Mouse (Mus musculus) hindbrain, embryonic 10.5 days (tissue): ENCODE results near the gene Tbk1. TPM values are rescaled to one million over a fixed set of nuclear protein-coding genes. Genes with fewer than 3 reads are reported as not detected.

ENCODE experiments used
- DNase-seq: peaks from one replicate; pipeline ENCODE4 v3.0.0-alpha.2; 2017; ENCODE audit warnings: low spot score
- H3K27ac ChIP-seq: fragments of 300-500 bp; sonication (generic); 2 replicates; pipeline ENCODE4 v1.5.1; 2016; ENCODE audit warnings: mild to moderate bottlenecking, moderate library complexity
- H3K27me3 ChIP-seq: fragments of 300-500 bp; sonication (generic); 2 replicates; pipeline ENCODE4 v1.6.1; 2016; ENCODE audit warnings: mild to moderate bottlenecking; ENCODE audit not compliant: poor library complexity, insufficient read depth, severe bottlenecking
- H3K36me3 ChIP-seq: fragments of 300-500 bp; sonication (generic); 2 replicates; pipeline ENCODE4 v1.6.1; 2016; ENCODE audit warnings: mild to moderate bottlenecking, moderate library complexity
- H3K4me1 ChIP-seq: fragments of 300-500 bp; sonication (generic); replicated peaks from 2 replicates; pipeline ENCODE4 v1.6.1; 2016; ENCODE audit warnings: mild to moderate bottlenecking
- H3K4me3 ChIP-seq: fragments of 300-500 bp; sonication (generic); 2 replicates; pipeline ENCODE4 v1.5.1; 2016; ENCODE audit warnings: mild to moderate bottlenecking, moderate library complexity
- H3K9me3 ChIP-seq: fragments of 300-500 bp; sonication (generic); 2 replicates; pipeline ENCODE4 v1.6.1; 2016; ENCODE audit warnings: mild to moderate bottlenecking, moderate library complexity
- WGBS: fragments of 180-500 bp; shearing (Covaris S2); methylation state at CpG from one replicate; pipeline ENCODE4 v1.1.7; 2016; 5-methylcytosine and 5-hydroxymethylcytosine counted together
- polyA plus RNA-seq: library from polyadenylated mRNA; unstranded; fragments of >200 nt; fragmentation: Nextera tagmentation; extraction: Ambion mirVana; gene quantifications from 2 replicates; pipeline ENCODE4 v1.2.1, GENCODE M21; 2016

Tbk1 gene
- polyA plus RNA-seq, 1 experiment from 2014 or later: 30.6 TPM

- DNase-seq: no peak
- 80% methylated on average over 6 of the region's 6 CpGs for WGBS
- no peaks in the 10 kb centered on the region for H3K4me1 ChIP-seq
- H3K36me3 ChIP-seq: peaks cover 96% of the 10 kb centered on the region
- H3K27ac ChIP-seq: no peak overlapping the region
- no peaks in the 10 kb centered on the region for H3K9me3 ChIP-seq
- H3K4me3 ChIP-seq: no peak overlapping the region
- no peaks in the 10 kb centered on the region for H3K27me3 ChIP-seq
Observed at GRCm38 (mm10) chr10:121556263-121556662, 30.3 kb downstream of the Tbk1 start.

GRCm38 (mm10) chr10:121550334-121550733 is 36.3 kb downstream of the Tbk1 start:
- WGBS: 89% methylated on average over 9 of the region's 9 CpGs
- Histone ChIP-seq H3K27ac (no peak overlapping the region), H3K4me3 (no peak overlapping the region), H3K9me3 (no peaks in the 10 kb centered on the region), H3K27me3 (no peaks in the 10 kb centered on the region), H3K36me3 (peaks cover 99% of the 10 kb centered on the region), H3K4me1 (no peaks in the 10 kb centered on the region)
- no peak for DNase-seq

- WGBS: 89% methylated on average over 5 of the region's 5 CpGs
- Histone ChIP-seq H3K4me3 (no peak overlapping the region), H3K4me1 (no peaks in the 10 kb centered on the region), H3K9me3 (no peaks in the 10 kb centered on the region), H3K27ac (no peak overlapping the region), H3K27me3 (no peaks in the 10 kb centered on the region), H3K36me3 (peaks cover 97% of the 10 kb centered on the region)
- DNase-seq: no peak
Observed at GRCm38 (mm10) chr10:121549670-121550069, 36.9 kb downstream of the Tbk1 start.

GRCm38 (mm10) chr10:121547162-121547561 is 39.4 kb downstream of the Tbk1 start:
- H3K36me3 ChIP-seq: peaks cover 73% of the 10 kb centered on the region
- no peak overlapping the region for H3K4me3 ChIP-seq
- no peak overlapping the region for H3K27ac ChIP-seq
- no peak for DNase-seq
- H3K9me3 ChIP-seq: no peaks in the 10 kb centered on the region
- H3K4me1 ChIP-seq: no peaks in the 10 kb centered on the region
- no peaks in the 10 kb centered on the region for H3K27me3 ChIP-seq
- WGBS: 68% methylated on average over 6 of the region's 6 CpGs

GRCm38 (mm10) chr10:121543577-121543976 is 43.0 kb downstream of the Tbk1 start:
- WGBS: 94% methylated on average over 6 of the region's 6 CpGs
- H3K27ac ChIP-seq: no peak overlapping the region
- no peak for DNase-seq
- H3K4me3 ChIP-seq: no peak overlapping the region
- no peaks in the 10 kb centered on the region for H3K9me3 ChIP-seq
- H3K36me3 ChIP-seq: peaks cover 37% of the 10 kb centered on the region
- H3K4me1 ChIP-seq: no peaks in the 10 kb centered on the region
- H3K27me3 ChIP-seq: no peaks in the 10 kb centered on the region

- H3K27me3 ChIP-seq: no peaks in the 10 kb centered on the region
- WGBS: 96% methylated on average over 3 of the region's 3 CpGs
- H3K4me1 ChIP-seq: no peaks in the 10 kb centered on the region
- peaks cover 23% of the 10 kb centered on the region for H3K36me3 ChIP-seq
- H3K9me3 ChIP-seq: no peaks in the 10 kb centered on the region
- no peak for DNase-seq
- no peak overlapping the region for H3K4me3 ChIP-seq
- H3K27ac ChIP-seq: no peak overlapping the region
Observed at GRCm38 (mm10) chr10:121542156-121542555, 44.4 kb downstream of the Tbk1 start.

- Histone ChIP-seq H3K36me3 (no peaks in the 10 kb centered on the region), H3K4me1 (peaks cover 24% of the 10 kb centered on the region; the same call in 1 of the 2 replicates), H3K9me3 (no peaks in the 10 kb centered on the region), H3K27ac (no peak overlapping the region), H3K27me3 (no peaks in the 10 kb centered on the region), H3K4me3 (no peak overlapping the region)
- 77% methylated on average over 4 of the region's 4 CpGs for WGBS
- DNase-seq: no peak
Observed at GRCm38 (mm10) chr10:121534995-121535394, 51.6 kb downstream of the Tbk1 start.

GRCm38 (mm10) chr10:121533137-121533872 is 53.3 kb downstream of the Tbk1 start:
- peak overlapping the region; percentile 66; the same call in 1 of the 2 replicates for H3K27ac ChIP-seq
- no peaks in the 10 kb centered on the region for H3K36me3 ChIP-seq
- WGBS: 14% methylated on average over 32 of the region's 32 CpGs
- peaks cover 24% of the 10 kb centered on the region; the same call in 1 of the 2 replicates for H3K4me1 ChIP-seq
- H3K4me3 ChIP-seq: peak overlapping the region; percentile 51
- H3K27me3 ChIP-seq: no peaks in the 10 kb centered on the region
- H3K9me3 ChIP-seq: no peaks in the 10 kb centered on the region
- peak; percentile 70 for DNase-seq

- Histone ChIP-seq H3K27me3 (no peaks in the 10 kb centered on the region), H3K36me3 (no peaks in the 10 kb centered on the region), H3K9me3 (no peaks in the 10 kb centered on the region), H3K27ac (no peak overlapping the region), H3K4me3 (no peak overlapping the region), H3K4me1 (peaks cover 24% of the 10 kb centered on the region; the same call in 1 of the 2 replicates)
- DNase-seq: no peak
- WGBS: 70% methylated on average over 5 of the region's 5 CpGs
Observed at GRCm38 (mm10) chr10:121531541-121531940, 55.0 kb downstream of the Tbk1 start.

- Histone ChIP-seq H3K9me3 (no peaks in the 10 kb centered on the region), H3K4me3 (no peak overlapping the region), H3K27ac (no peak overlapping the region), H3K36me3 (no peaks in the 10 kb centered on the region), H3K4me1 (peaks cover 24% of the 10 kb centered on the region; the same call in 1 of the 2 replicates), H3K27me3 (no peaks in the 10 kb centered on the region)
- DNase-seq: no peak
- WGBS: 90% methylated on average over 8 of the region's 8 CpGs
Observed at GRCm38 (mm10) chr10:121530365-121531003, 56.1 kb downstream of the Tbk1 start.

GRCm38 (mm10) chr10:121529261-121529660 is 57.3 kb downstream of the Tbk1 start:
- H3K4me1 ChIP-seq: peaks cover 20% of the 10 kb centered on the region; the same call in 1 of the 2 replicates

GRCm38 (mm10) chr10:121528470-121528869 is 58.1 kb downstream of the Tbk1 start:
- H3K4me1 ChIP-seq: peaks cover 18% of the 10 kb centered on the region; the same call in 1 of the 2 replicates
- no peaks in the 10 kb centered on the region for H3K36me3 ChIP-seq
- no peaks in the 10 kb centered on the region for H3K27me3 ChIP-seq
- no peak overlapping the region for H3K27ac ChIP-seq
- DNase-seq: no peak
- H3K4me3 ChIP-seq: no peak overlapping the region
- WGBS: 84% methylated on average over 3 of the region's 3 CpGs
- no peaks in the 10 kb centered on the region for H3K9me3 ChIP-seq

More at GRCm38 (mm10) chr10:121529261-121529660, 57.3 kb downstream of the Tbk1 start:
- no peak for DNase-seq
- Histone ChIP-seq H3K9me3 (no peaks in the 10 kb centered on the region), H3K27me3 (no peaks in the 10 kb centered on the region), H3K36me3 (no peaks in the 10 kb centered on the region), H3K27ac (no peak overlapping the region), H3K4me3 (no peak overlapping the region)
- WGBS: 90% methylated on average over 1 of the region's 1 CpGs

GRCm38 (mm10) chr10:121527114-121527513 is 59.5 kb downstream of the Tbk1 start:
- DNase-seq: no peak
- WGBS: 86% methylated on average over 6 of the region's 6 CpGs
- Histone ChIP-seq H3K4me3 (no peak overlapping the region), H3K36me3 (no peaks in the 10 kb centered on the region), H3K27me3 (no peaks in the 10 kb centered on the region), H3K27ac (no peak overlapping the region), H3K9me3 (no peaks in the 10 kb centered on the region), H3K4me1 (0 out of 2 replicates have a peak, but pooled peaks cover 5% of the 10 kb centered on the region)
